Mouse (Mus musculus) C2C12 (cell line): ENCODE measurements around the gene Tnfrsf1b.
A peak's percentile ranks its signal among the peaks of the same experiment; 100 is the strongest.

Source experiments
- CEBPB ChIP-seq: IDR thresholded peaks from one replicate; pipeline ENCODE4 v1.6.1; 2011; ENCODE audit warnings: low read depth, mild to moderate bottlenecking, control low read depth, moderate library complexity
- CTCF ChIP-seq: IDR thresholded peaks from one replicate; pipeline ENCODE4 v1.5.1; 2011; ENCODE audit not compliant: control insufficient read depth, insufficient read depth, insufficient read length
- FOSL1 ChIP-seq: IDR thresholded peaks from one replicate; pipeline ENCODE4 v1.8.0; 2011; ENCODE audit warnings: mild to moderate bottlenecking, low read length; ENCODE audit not compliant: poor library complexity, insufficient read depth, severe bottlenecking
- MAX ChIP-seq: IDR thresholded peaks from one replicate; pipeline ENCODE4 v1.6.1; 2011; ENCODE audit warnings: mild to moderate bottlenecking, control low read depth
- MYOD1 ChIP-seq: IDR thresholded peaks from one replicate; pipeline ENCODE4 v1.6.1; 2011; ENCODE audit warnings: low read depth; ENCODE audit not compliant: control insufficient read depth, insufficient read length
- MYOG ChIP-seq: IDR thresholded peaks from one replicate; pipeline ENCODE4 v1.6.1; 2011; ENCODE audit not compliant: control insufficient read depth, insufficient read length; ENCODE audit errors: extremely low read depth
- USF1 ChIP-seq: IDR thresholded peaks from one replicate; pipeline ENCODE4 v1.6.1; 2011; ENCODE audit warnings: low read depth, mild to moderate bottlenecking, control low read depth, moderate library complexity

- no peak for TF ChIP-seq CTCF
- no peak for TF ChIP-seq USF1
- no peak for TF ChIP-seq MAX
- peak; percentile 65 for TF ChIP-seq MYOD1
- peak; percentile 69 for TF ChIP-seq CEBPB
- TF ChIP-seq MYOG: no peak
- no peak for TF ChIP-seq FOSL1
These were observed 21.0 kb upstream of the Tnfrsf1b start for GRCm38 (mm10) chr4:145267631-145268110.
